Mouse (Mus musculus) stomach, embryonic 15.5 days (tissue): ENCODE data around the gene Fhl5. TPM values are rescaled to one million over a fixed set of nuclear protein-coding genes. Genes with fewer than 3 reads are reported as not detected.

ENCODE experiments used
- ATAC-seq: fragments of 200-750 bp; cut with Nextera tagmentation; 2 replicates; pipeline ENCODE4 v1.8.0; 2017; ENCODE audit warnings: low read depth, moderate number of reproducible peaks, moderate TSS enrichment; ENCODE audit not compliant: insufficient read depth, low FRiP score
- H3K27ac ChIP-seq: fragments of 300-500 bp; sonication (generic); 2 replicates; pipeline ENCODE4 v1.5.1; 2015; ENCODE audit warnings: mild to moderate bottlenecking, inconsistent platforms
- H3K27me3 ChIP-seq: fragments of 300-500 bp; sonication (generic); replicated peaks from 2 replicates; pipeline ENCODE4 v1.6.1; 2015; ENCODE audit warnings: inconsistent platforms
- H3K36me3 ChIP-seq: fragments of 300-500 bp; sonication (generic); 2 replicates; pipeline ENCODE4 v1.6.1; 2015; ENCODE audit warnings: inconsistent platforms
- H3K4me1 ChIP-seq: fragments of 300-500 bp; sonication (generic); 2 replicates; pipeline ENCODE4 v1.6.1; 2015; ENCODE audit warnings: inconsistent platforms
- H3K4me2 ChIP-seq: fragments of 300-500 bp; sonication (generic); 2 replicates; pipeline ENCODE4 v1.6.1; 2015; ENCODE audit warnings: mild to moderate bottlenecking, inconsistent platforms
- H3K4me3 ChIP-seq: fragments of 300-500 bp; sonication (generic); replicated peaks from 2 replicates; pipeline ENCODE4 v1.5.1; 2015; ENCODE audit warnings: inconsistent platforms
- H3K9ac ChIP-seq: fragments of 300-500 bp; sonication (generic); 2 replicates; pipeline ENCODE4 v1.6.1; 2015; ENCODE audit warnings: inconsistent platforms
- H3K9me3 ChIP-seq: fragments of 300-500 bp; sonication (generic); 2 replicates; pipeline ENCODE4 v1.6.1; 2016; ENCODE audit warnings: inconsistent platforms
- WGBS: fragments of 180-500 bp; shearing (Covaris S2); methylation state at CpG from one replicate; pipeline ENCODE4 v1.1.7; 2015; 5-methylcytosine and 5-hydroxymethylcytosine counted together
- polyA plus RNA-seq: library from polyadenylated mRNA; unstranded; fragments of >200 nt; fragmentation: Nextera tagmentation; extraction: Ambion mirVana; gene quantifications from 2 replicates; pipeline ENCODE4 v1.2.1, GENCODE M21; 2015

The Fhl5 gene
- polyA plus RNA-seq, 1 experiment from 2014 or later, result 0.19 TPM

GRCm38 (mm10) chr4:25221927-25222326 lies 20.7 kb downstream of the Fhl5 start:
- Histone ChIP-seq H3K4me2 (no peak overlapping the region), H3K27me3 (no peaks in the 10 kb centered on the region), H3K4me3 (no peak overlapping the region), H3K27ac (no peak overlapping the region), H3K4me1 (no peaks in the 10 kb centered on the region), H3K36me3 (no peaks in the 10 kb centered on the region), H3K9ac (no peak overlapping the region), H3K9me3 (no peaks in the 10 kb centered on the region)
- ATAC-seq, result no peak

DNA sequence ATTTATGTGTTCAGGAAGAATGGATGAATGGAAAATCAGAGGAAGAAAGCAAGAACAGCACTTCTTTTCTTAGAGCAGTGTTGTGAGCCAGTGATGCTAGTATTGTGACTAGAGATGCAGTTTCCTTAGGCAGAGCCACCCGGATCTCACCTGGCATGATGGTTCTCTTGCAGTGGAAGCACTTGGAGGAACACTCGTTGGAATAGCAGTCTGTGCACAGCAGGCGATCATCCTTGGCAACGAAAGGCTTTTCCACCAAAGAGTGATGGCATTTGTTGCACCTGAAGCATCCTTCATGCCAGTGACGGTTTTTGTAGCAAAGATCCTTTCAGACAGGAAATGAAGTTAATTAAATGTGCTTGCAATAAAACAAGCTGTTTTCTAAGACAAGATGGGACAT lies 29.2 kb downstream of the Fhl5 start:
- Histone ChIP-seq H3K4me3 (no peak overlapping the region), H3K4me2 (no peak overlapping the region), H3K36me3 (no peaks in the 10 kb centered on the region), H3K27ac (no peak overlapping the region), H3K27me3 (no peaks in the 10 kb centered on the region), H3K9ac (no peak overlapping the region), H3K4me1 (no peaks in the 10 kb centered on the region), H3K9me3 (no peaks in the 10 kb centered on the region)
- no peak for ATAC-seq
- WGBS, result 48% methylated on average over 5 of the region's 5 CpGs

DNA sequence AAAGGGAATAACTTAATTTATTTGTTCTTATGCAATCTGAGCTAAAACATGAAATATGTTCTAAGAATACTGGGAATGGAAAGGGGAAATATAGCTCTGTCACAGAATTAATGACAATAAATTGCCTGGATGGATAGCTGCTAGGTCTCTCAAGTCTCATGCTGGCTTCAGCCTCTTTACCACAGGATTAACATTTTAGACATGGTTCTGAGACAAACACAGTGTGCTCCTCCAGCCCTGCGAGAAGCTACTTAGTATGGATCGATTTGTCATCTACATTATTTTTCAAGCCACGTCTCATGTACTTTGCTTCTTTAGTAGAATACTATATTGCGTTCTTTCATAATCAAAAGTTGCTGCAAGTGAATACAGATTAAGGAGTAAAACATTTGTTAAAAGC lies 36.5 kb downstream of the Fhl5 start:
- no peaks in the 10 kb centered on the region for H3K9me3 ChIP-seq
- no peaks in the 10 kb centered on the region for H3K36me3 ChIP-seq
- H3K4me2 ChIP-seq, result no peak overlapping the region
- no peak overlapping the region for H3K27ac ChIP-seq
- H3K9ac ChIP-seq, result no peak overlapping the region
- H3K27me3 ChIP-seq, result no peaks in the 10 kb centered on the region
- no peaks in the 10 kb centered on the region for H3K4me1 ChIP-seq
- no peak for ATAC-seq
- WGBS, result 85% methylated on average over 4 of the region's 4 CpGs
- no peak overlapping the region for H3K4me3 ChIP-seq

GRCm38 (mm10) chr4:25197310-25197709 lies 45.4 kb downstream of the Fhl5 start:
- H3K4me1 ChIP-seq, result no peaks in the 10 kb centered on the region
- H3K27ac ChIP-seq, result no peak overlapping the region
- no peak overlapping the region for H3K4me2 ChIP-seq
- ATAC-seq, result no peak
- no peak overlapping the region for H3K4me3 ChIP-seq
- no peak overlapping the region for H3K9ac ChIP-seq
- 72% methylated on average over 1 of the region's 1 CpGs for WGBS
- H3K27me3 ChIP-seq, result no peaks in the 10 kb centered on the region
- no peaks in the 10 kb centered on the region for H3K36me3 ChIP-seq
- H3K9me3 ChIP-seq, result no peaks in the 10 kb centered on the region

- 59% methylated on average over 4 of the region's 4 CpGs for WGBS
- H3K36me3 ChIP-seq, result no peaks in the 10 kb centered on the region
- no peaks in the 10 kb centered on the region for H3K9me3 ChIP-seq
- H3K4me1 ChIP-seq, result no peaks in the 10 kb centered on the region
- no peak overlapping the region for H3K4me3 ChIP-seq
- H3K27me3 ChIP-seq, result no peaks in the 10 kb centered on the region
- no peak overlapping the region for H3K4me2 ChIP-seq
- no peak overlapping the region for H3K9ac ChIP-seq
- no peak for ATAC-seq
- no peak overlapping the region for H3K27ac ChIP-seq
Observed at GRCm38 (mm10) chr4:25179617-25180208, 63.0 kb downstream of the Fhl5 start.

Other genes starting within 250 kb of the Fhl5 start
- 46.6 and 50.6 TPM in 2 replicates for gene Ufl1, start 38.9 kb upstream of the Fhl5 start, polyA plus RNA-seq